Mouse (Mus musculus) embryonic stem cell, embryonic (primary cell): ENCODE results near the gene Fignl2.

Source experiments
- CTCF ChIA-PET, 4 experiments: fragments of 300-600 bp in 2 of 4; fragments of 350-600 bp in 2 of 4; sonication (Branson Sonifier 250); formaldehyde crosslinking; loops; one replicate each; lab custom pipeline; 2022; ENCODE audit warnings: inconsistent platforms in 2 of 4; lab: Charles Lee
- POLR2A ChIA-PET, 4 experiments: fragments of 300-600 bp in 2 of 4; fragments of 350-600 bp in 2 of 4; sonication (Branson Sonifier 250); formaldehyde crosslinking; loops; one replicate each; lab custom pipeline; 2022; ENCODE audit warnings: antibody characterized with exemption in 4 of 4, inconsistent platforms in 1 of 4; lab: Charles Lee

Fignl2 gene

GRCm38 (mm10) chr15:101080031-101080520 lies 1.7 kb upstream of the Fignl2 start:
- POLR2A ChIA-PET, result interaction anchor here in 3 of 4 experiments (0.6 to 14.9 kb wide), 4 partner anchors 8 to 18 kb away, joined by 3 to 149 read pairs (median 3); no protein-coding TSS in a partner anchor

GRCm38 (mm10) chr15:101078731-101079156 lies 377 bp upstream of the Fignl2 start:
- ChIA-PET CTCF (interaction anchor here in 2 of 4 experiments (0.6 to 0.9 kb wide), 3 partner anchors 15 to 67 kb away, joined by 3 to 6 read pairs (median 4); no protein-coding TSS in a partner anchor), POLR2A (interaction anchor here (0.6 to 14.9 kb wide), 10 partner anchors 12 to 153 kb away, joined by 3 to 149 read pairs (median 8); no protein-coding TSS in a partner anchor)

More at GRCm38 (mm10) chr15:101080031-101080520, 1.7 kb upstream of the Fignl2 start:
- CTCF ChIA-PET, result interaction anchor here in 2 of 4 experiments (1.0 to 1.2 kb wide), 2 partner anchors 28 to 37 kb away, joined by 4 read pairs; no protein-coding TSS in a partner anchor

GRCm38 (mm10) chr15:101077001-101077812 lies 1.2 kb downstream of the Fignl2 start:
- CTCF ChIA-PET, result interaction anchor here (0.5 to 1.8 kb wide), 16 partner anchors 16 to 907 kb away, joined by 3 to 6 read pairs (median 4); no protein-coding TSS in a partner anchor

GRCm38 (mm10) chr15:101076071-101077000 lies 2.0 kb downstream of the Fignl2 start:
- ChIA-PET POLR2A (interaction anchor here in 3 of 4 experiments (0.8 to 14.9 kb wide), 17 partner anchors 8 to 908 kb away, joined by 3 to 149 read pairs (median 4); partner anchors contain the start of gene Galnt6 (in 1 of the 3)), CTCF (interaction anchor here in 3 of 4 experiments (0.5 to 1.8 kb wide), 9 partner anchors 18 to 582 kb away, joined by 3 to 9 read pairs (median 5); no protein-coding TSS in a partner anchor)

More at GRCm38 (mm10) chr15:101077001-101077812, 1.2 kb downstream of the Fignl2 start:
- POLR2A ChIA-PET, result interaction anchor here (0.6 to 14.9 kb wide), 24 partner anchors 9 to 907 kb away, joined by 3 to 149 read pairs (median 4); partner anchors contain the start of gene Galnt6 (in 1 of the 4)

GRCm38 (mm10) chr15:101075656-101076055 lies 2.7 kb downstream of the Fignl2 start:
- ChIA-PET POLR2A (interaction anchor here in 3 of 4 experiments (0.8 to 14.9 kb wide), 6 partner anchors 9 to 106 kb away, joined by 3 to 149 read pairs (median 4); no protein-coding TSS in a partner anchor), CTCF (interaction anchor here in 2 of 4 experiments (1.1 to 1.2 kb wide), 2 partner anchors 19 to 33 kb away, joined by 3 read pairs; no protein-coding TSS in a partner anchor)

- POLR2A ChIA-PET, result interaction anchor here in 2 of 4 experiments (1.0 to 14.9 kb wide), 6 partner anchors 8 to 20 kb away, joined by 3 to 149 read pairs (median 4); no protein-coding TSS in a partner anchor
Observed at GRCm38 (mm10) chr15:101075150-101075549, 3.2 kb downstream of the Fignl2 start.

GRCm38 (mm10) chr15:101074067-101074466 lies 4.3 kb downstream of the Fignl2 start:
- ChIA-PET CTCF (interaction anchor here in 2 of 4 experiments (0.5 to 0.6 kb wide), 2 partner anchors 71 to 208 kb away, joined by 3 to 5 read pairs; no protein-coding TSS in a partner anchor), POLR2A (interaction anchor here in 3 of 4 experiments (0.5 to 14.9 kb wide), 5 partner anchors 10 to 69 kb away, joined by 3 to 149 read pairs (median 4); no protein-coding TSS in a partner anchor)

More at GRCm38 (mm10) chr15:101075150-101075549, 3.2 kb downstream of the Fignl2 start:
- CTCF ChIA-PET, result interaction anchor here in 1 of 4 experiments (1.1 kb wide), 1 partner anchor 19 kb away, joined by 3 read pairs; no protein-coding TSS in a partner anchor

- ChIA-PET POLR2A (interaction anchor here in 3 of 4 experiments (0.7 to 1.7 kb wide), 5 partner anchors 10 to 25 kb away, joined by 3 to 6 read pairs (median 3); no protein-coding TSS in a partner anchor), CTCF (interaction anchor here in 2 of 4 experiments (1.1 to 2.6 kb wide), 3 partner anchors 20 to 202 kb away, joined by 3 to 6 read pairs (median 5); no protein-coding TSS in a partner anchor)
Observed at GRCm38 (mm10) chr15:101072736-101073135, 5.6 kb downstream of the Fignl2 start.

GRCm38 (mm10) chr15:101070762-101071161 lies 7.6 kb downstream of the Fignl2 start:
- ChIA-PET POLR2A (interaction anchor here in 3 of 4 experiments (1.5 to 2.0 kb wide), 3 partner anchors 22 to 28 kb away, joined by 4 to 6 read pairs (median 6); no protein-coding TSS in a partner anchor), CTCF (interaction anchor here in 2 of 4 experiments (1.0 to 2.6 kb wide), 4 partner anchors 15 to 200 kb away, joined by 5 to 7 read pairs (median 6); no protein-coding TSS in a partner anchor)

GRCm38 (mm10) chr15:101069641-101070190 lies 8.7 kb downstream of the Fignl2 start:
- ChIA-PET CTCF (interaction anchor here in 2 of 4 experiments (0.7 to 2.6 kb wide), 6 partner anchors 13 to 36 kb away, joined by 3 to 7 read pairs (median 4); no protein-coding TSS in a partner anchor), POLR2A (interaction anchor here in 3 of 4 experiments (0.6 to 2.0 kb wide), 10 partner anchors 13 to 308 kb away, joined by 3 to 6 read pairs (median 3); no protein-coding TSS in a partner anchor)

- CTCF ChIA-PET, result interaction anchor here (0.6 to 2.6 kb wide), 6 partner anchors 12 to 94 kb away, joined by 3 to 7 read pairs (median 3); no protein-coding TSS in a partner anchor
- POLR2A ChIA-PET, result interaction anchor here in 2 of 4 experiments (0.6 to 4.4 kb wide), 3 partner anchors 9 to 152 kb away, joined by 3 to 23 read pairs (median 4); partner anchors contain the start of gene Fignl2 (in 1 of the 2)
Observed at GRCm38 (mm10) chr15:101068671-101069070, 9.7 kb downstream of the Fignl2 start.

GRCm38 (mm10) chr15:101068029-101068428 lies 10.3 kb downstream of the Fignl2 start:
- ChIA-PET CTCF (interaction anchor here (0.7 to 3.2 kb wide), 6 partner anchors 12 to 94 kb away, joined by 3 to 13 read pairs (median 6); no protein-coding TSS in a partner anchor), POLR2A (interaction anchor here in 2 of 4 experiments (0.6 to 4.4 kb wide), 6 partner anchors 9 to 1324 kb away, joined by 3 to 23 read pairs (median 4); partner anchors contain the start of genes Fignl2 (in 1 of the 2) and Galnt6 (in 1 of the 2))

GRCm38 (mm10) chr15:101066920-101067696 lies 11.3 kb downstream of the Fignl2 start:
- POLR2A ChIA-PET, result interaction anchor here in 3 of 4 experiments (0.5 to 4.4 kb wide), 15 partner anchors 9 to 1325 kb away, joined by 3 to 23 read pairs (median 3); partner anchors contain the start of genes Fignl2 (in 2 of the 3) and Galnt6 (in 1 of the 3)

GRCm38 (mm10) chr15:101066364-101066847 lies 12.0 kb downstream of the Fignl2 start:
- POLR2A ChIA-PET, result interaction anchor here in 3 of 4 experiments (0.6 to 4.4 kb wide), 11 partner anchors 9 to 26 kb away, joined by 3 to 23 read pairs (median 4); partner anchors contain the start of gene Fignl2 (in 2 of the 3)

More at GRCm38 (mm10) chr15:101066920-101067696, 11.3 kb downstream of the Fignl2 start:
- CTCF ChIA-PET, result interaction anchor here (0.6 to 3.2 kb wide), 20 partner anchors 11 to 610 kb away, joined by 3 to 13 read pairs (median 4); no protein-coding TSS in a partner anchor

More at GRCm38 (mm10) chr15:101066364-101066847, 12.0 kb downstream of the Fignl2 start:
- CTCF ChIA-PET, result interaction anchor here (0.6 to 3.2 kb wide), 13 partner anchors 10 to 201 kb away, joined by 3 to 13 read pairs (median 5); no protein-coding TSS in a partner anchor
